Mouse (Mus musculus) limb, embryonic 14.5 days (tissue): ENCODE data around the gene Ermn. TPM values are rescaled to one million over a fixed set of nuclear protein-coding genes. Genes with fewer than 3 reads are reported as not detected.

ENCODE experiments used
- ATAC-seq: fragments of 200-750 bp; cut with Nextera tagmentation; 2 replicates; pipeline ENCODE4 v1.8.0; 2017; ENCODE audit warnings: low read depth, moderate number of reproducible peaks, moderate TSS enrichment; ENCODE audit not compliant: low FRiP score
- DNase-seq: peaks from one replicate; pipeline ENCODE4 v3.0.0-alpha.2; 2015; ENCODE audit warnings: low spot score
- H3K27ac ChIP-seq: fragments of 300-500 bp; sonication (generic); replicated peaks from 2 replicates; pipeline ENCODE4 v1.5.1; 2014; ENCODE audit warnings: low read depth, mild to moderate bottlenecking, low read length, moderate library complexity, mixed read lengths
- H3K27me3 ChIP-seq: fragments of 300-500 bp; sonication (generic); 2 replicates; pipeline ENCODE4 v1.6.1; 2014; ENCODE audit warnings: low read length, mixed read lengths; ENCODE audit not compliant: control insufficient read depth, insufficient read depth
- H3K36me3 ChIP-seq: fragments of 300-500 bp; sonication (generic); 2 replicates; pipeline ENCODE4 v1.6.1; 2014; ENCODE audit warnings: mild to moderate bottlenecking, low read length, moderate library complexity, mixed read lengths; ENCODE audit not compliant: control insufficient read depth, insufficient read depth
- H3K4me1 ChIP-seq: fragments of 300-500 bp; sonication (generic); 2 replicates; pipeline ENCODE4 v1.6.1; 2014; ENCODE audit warnings: antibody characterized with exemption, low read length, mixed read lengths; ENCODE audit not compliant: control insufficient read depth, insufficient read depth
- H3K4me2 ChIP-seq: fragments of 300-500 bp; sonication (generic); replicated peaks from 2 replicates; pipeline ENCODE4 v1.6.1; 2014; ENCODE audit warnings: low read depth, mild to moderate bottlenecking, low read length, moderate library complexity; ENCODE audit not compliant: severe bottlenecking
- H3K4me3 ChIP-seq: fragments of 300-500 bp; sonication (generic); replicated peaks from 2 replicates; pipeline ENCODE4 v1.5.1; 2014; ENCODE audit warnings: low read length
- H3K9ac ChIP-seq: fragments of 300-500 bp; sonication (generic); 2 replicates; pipeline ENCODE4 v1.6.1; 2014; ENCODE audit warnings: mild to moderate bottlenecking, low read depth, low read length, moderate library complexity; ENCODE audit not compliant: severe bottlenecking
- H3K9me3 ChIP-seq: fragments of 300-500 bp; sonication (generic); 2 replicates; pipeline ENCODE4 v1.6.1; 2016; ENCODE audit warnings: low read length; ENCODE audit not compliant: control insufficient read depth
- POLR2A ChIP-seq: fragments of 200-500 bp; IDR thresholded peaks from 2 replicates; pipeline ENCODE4 v1.8.0; 2012; ENCODE audit warnings: inconsistent platforms, mild to moderate bottlenecking, moderate library complexity, borderline replicate concordance; ENCODE audit not compliant: insufficient read depth, insufficient read length; ENCODE audit errors: extremely low read depth
- WGBS: fragments of 180-500 bp; shearing (Covaris S2); extraction: QIAGEN DNeasy Blood & Tissue Kit; methylation state at CpG from one replicate; pipeline ENCODE4 v1.1.7; 2014; 5-methylcytosine and 5-hydroxymethylcytosine counted together
- polyA plus RNA-seq, 2 experiments: library from polyadenylated mRNA; depleted of rRNA in 1 of 2; stranded (reverse) in 1 of 2; unstranded in 1 of 2; fragments of >200 nt; fragmentation: Nextera tagmentation in 1 of 2; extraction: Ambion mirVana in 1 of 2; gene quantifications; 2 replicates each; pipeline versions ENCODE4 v1.2.1 to v1.2.3; 2012 to 2014

Ermn gene
- polyA plus RNA-seq (2012; rRNA removed) (0.03 and 0.05 TPM in 2 replicates), polyA plus RNA-seq (2014; fragmentation: Nextera tagmentation; extraction: Ambion mirVana) (0.10 and 0.14 TPM in 2 replicates)

GRCm38 (mm10) chr2:58052821-58053581 lies at the start of gene Ermn:
Gene Ermn (minus strand): TSS chr2:58052864.
- 42% methylated on average over 7 of the region's 7 CpGs for WGBS
- no peak for DNase-seq

GRCm38 (mm10) chr2:58094818-58095217 lies 42.2 kb upstream of the Ermn start:
- H3K4me1 ChIP-seq = no peaks in the 10 kb centered on the region
- no peak overlapping the region for H3K4me3 ChIP-seq
- 59% methylated on average over 1 of the region's 1 CpGs for WGBS
- H3K9me3 ChIP-seq = no peaks in the 10 kb centered on the region
- H3K4me2 ChIP-seq = no peak overlapping the region
- H3K27me3 ChIP-seq = no peaks in the 10 kb centered on the region
- no peak for TF ChIP-seq POLR2A
- no peaks in the 10 kb centered on the region for H3K36me3 ChIP-seq
- DNase-seq (no peak), ATAC-seq (no peak)
- no peak overlapping the region for H3K9ac ChIP-seq
- H3K27ac ChIP-seq = no peak overlapping the region

More at GRCm38 (mm10) chr2:58052821-58053581, at the start of gene Ermn:
- ATAC-seq = no peak
- TF ChIP-seq POLR2A = no peak
- Histone ChIP-seq H3K4me2 (no peak within 1 kb of the TSS), H3K4me1 (no peaks in the 10 kb centered on the region), H3K9ac (no peak within 1 kb of the TSS), H3K9me3 (no peaks in the 10 kb centered on the region), H3K27me3 (no peaks in the 10 kb centered on the region), H3K4me3 (no peak within 1 kb of the TSS), H3K36me3 (no peaks in the 10 kb centered on the region), H3K27ac (no peak within 1 kb of the TSS)

DNA sequence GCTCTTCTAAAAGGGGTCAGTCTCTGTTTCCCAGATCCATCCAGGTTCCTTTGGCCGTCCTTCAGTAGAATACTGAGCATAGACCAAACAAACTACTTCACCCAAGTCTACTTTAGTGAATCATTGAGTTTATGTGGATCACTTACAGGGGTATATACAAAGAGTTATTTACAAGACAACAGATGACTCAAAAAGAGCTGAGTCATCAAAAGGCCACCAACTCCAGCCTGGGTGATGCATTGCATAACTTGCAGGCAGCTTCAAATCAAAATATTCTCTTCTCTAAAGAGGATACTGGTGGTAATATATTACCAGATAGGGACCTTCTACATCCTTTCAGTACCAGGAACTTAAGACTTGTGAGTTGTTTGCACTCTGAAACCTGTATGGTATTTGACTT lies 33.8 kb upstream of the Ermn start:
- no peaks in the 10 kb centered on the region for H3K27me3 ChIP-seq
- H3K4me2 ChIP-seq = no peak overlapping the region
- ATAC-seq = no peak
- TF ChIP-seq POLR2A = no peak
- no peak for DNase-seq
- no peak overlapping the region for H3K4me3 ChIP-seq
- H3K9ac ChIP-seq = no peak overlapping the region
- H3K9me3 ChIP-seq = no peaks in the 10 kb centered on the region
- no peaks in the 10 kb centered on the region for H3K36me3 ChIP-seq
- H3K27ac ChIP-seq = no peak overlapping the region
- H3K4me1 ChIP-seq = no peaks in the 10 kb centered on the region
- WGBS = 88% methylated on average over 1 of the region's 1 CpGs

DNA sequence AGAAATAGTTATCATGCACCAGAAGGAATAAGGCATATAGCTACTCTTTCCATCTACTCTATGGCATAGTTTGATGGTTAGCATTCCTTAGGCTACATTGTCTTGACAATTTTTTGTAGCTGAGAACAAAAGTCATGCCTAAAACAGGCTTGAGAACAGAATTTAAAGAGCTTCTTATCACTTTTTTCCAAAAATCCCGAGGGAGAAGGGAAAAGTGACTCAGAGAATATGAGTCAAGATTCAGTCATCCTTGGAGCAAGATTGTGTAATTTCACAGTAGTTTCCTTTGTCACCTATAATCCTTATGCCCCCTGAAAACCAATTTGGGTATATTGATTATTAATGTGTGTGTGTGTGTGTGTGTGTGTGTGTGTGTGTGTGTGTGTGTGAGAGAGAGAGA lies 27.2 kb upstream of the Ermn start:
- no peak for ATAC-seq
- Histone ChIP-seq H3K4me1 (no peaks in the 10 kb centered on the region), H3K27me3 (no peaks in the 10 kb centered on the region), H3K4me2 (no peak overlapping the region), H3K9me3 (no peaks in the 10 kb centered on the region), H3K9ac (no peak overlapping the region), H3K4me3 (no peak overlapping the region), H3K36me3 (no peaks in the 10 kb centered on the region), H3K27ac (no peak overlapping the region)
- WGBS = 48% methylated on average over 1 of the region's 1 CpGs
- DNase-seq = no peak
- TF ChIP-seq POLR2A = no peak

DNA sequence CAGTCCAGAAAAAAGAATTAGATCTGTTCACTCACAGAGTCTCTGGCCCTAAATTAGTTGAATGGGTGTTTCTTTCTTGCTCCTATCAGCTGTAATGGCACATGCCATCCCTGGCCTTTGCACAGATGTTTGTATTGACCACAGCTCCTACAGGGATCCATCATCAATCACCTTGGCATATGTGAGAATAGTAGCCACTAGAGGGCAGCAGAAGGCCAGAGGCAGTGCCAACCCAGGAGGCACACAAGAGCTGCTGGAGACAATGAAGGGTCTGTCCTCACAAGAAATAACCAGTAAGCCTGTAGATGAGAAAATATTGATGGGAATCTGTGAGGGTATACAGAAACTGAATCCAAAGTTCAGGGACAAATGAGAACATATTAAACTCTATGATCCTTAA lies 2.7 kb upstream of the Ermn start:
- Histone ChIP-seq H3K4me2 (no peak overlapping the region), H3K27me3 (no peaks in the 10 kb centered on the region), H3K4me1 (no peaks in the 10 kb centered on the region), H3K27ac (no peak overlapping the region), H3K9ac (no peak overlapping the region), H3K36me3 (no peaks in the 10 kb centered on the region), H3K4me3 (no peak overlapping the region), H3K9me3 (no peaks in the 10 kb centered on the region)
- no peak for ATAC-seq
- TF ChIP-seq POLR2A = no peak
- peak; percentile 40 for DNase-seq

GRCm38 (mm10) chr2:58041867-58042266 lies 10.8 kb downstream of the Ermn start:
- Histone ChIP-seq H3K4me1 (no peaks in the 10 kb centered on the region), H3K27me3 (no peaks in the 10 kb centered on the region), H3K36me3 (no peaks in the 10 kb centered on the region), H3K4me3 (no peak overlapping the region), H3K9ac (no peak overlapping the region), H3K9me3 (no peaks in the 10 kb centered on the region), H3K4me2 (no peak overlapping the region), H3K27ac (no peak overlapping the region)
- WGBS = 83% methylated on average over 7 of the region's 7 CpGs
- ATAC-seq (no peak), DNase-seq (no peak)
- no peak for TF ChIP-seq POLR2A
